Mouse (Mus musculus): Measurements from ENCODE around the gene Arid4a.
"Not testable (repeated sequence)": the region's sequence is repeated elsewhere in the genome, so short reads cannot be mapped to it uniquely, and the experiment has no call there.

Gene Arid4a

DNA sequence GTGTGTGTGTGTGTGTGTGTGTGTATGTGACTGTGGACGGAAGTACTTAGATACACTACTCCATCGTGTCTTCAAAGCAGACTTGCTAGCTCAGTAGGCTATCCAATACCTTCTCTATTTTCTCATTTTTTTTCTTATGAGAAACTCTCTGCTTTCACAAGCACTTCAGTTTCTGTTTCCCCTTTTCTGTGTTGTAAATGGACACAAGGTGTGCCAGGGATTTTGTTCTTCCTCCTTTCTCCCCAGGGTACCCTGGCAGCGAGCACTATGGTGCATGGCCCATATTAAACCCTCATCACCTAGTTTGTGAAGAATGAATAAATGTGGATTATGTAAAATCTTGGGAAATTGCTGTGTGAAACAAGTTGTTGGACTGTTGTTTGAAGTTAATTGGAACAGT, 39.7 kb downstream of the Arid4a start:
- DNase-seq: no peak

DNA sequence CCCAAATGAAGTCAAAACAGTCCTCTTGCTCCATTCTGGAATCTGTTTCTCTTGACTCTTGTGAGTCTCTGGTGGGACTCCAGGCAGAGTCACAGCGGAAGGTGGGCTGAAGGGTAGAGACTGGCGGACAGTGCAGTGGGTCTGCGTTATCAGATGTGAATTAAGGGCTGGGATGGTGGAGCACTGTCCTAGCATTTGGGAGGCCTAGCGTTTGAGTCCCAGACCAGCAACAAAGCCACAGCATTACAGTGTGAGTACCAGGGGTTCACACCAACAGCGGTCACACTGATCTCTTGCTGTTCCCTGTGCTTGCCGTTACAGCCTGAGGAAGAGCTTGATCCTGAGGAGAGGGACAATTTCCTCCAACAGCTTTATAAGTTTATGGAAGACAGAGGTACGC, 44.0 kb downstream of the Arid4a start:
- no peak for DNase-seq

DNA sequence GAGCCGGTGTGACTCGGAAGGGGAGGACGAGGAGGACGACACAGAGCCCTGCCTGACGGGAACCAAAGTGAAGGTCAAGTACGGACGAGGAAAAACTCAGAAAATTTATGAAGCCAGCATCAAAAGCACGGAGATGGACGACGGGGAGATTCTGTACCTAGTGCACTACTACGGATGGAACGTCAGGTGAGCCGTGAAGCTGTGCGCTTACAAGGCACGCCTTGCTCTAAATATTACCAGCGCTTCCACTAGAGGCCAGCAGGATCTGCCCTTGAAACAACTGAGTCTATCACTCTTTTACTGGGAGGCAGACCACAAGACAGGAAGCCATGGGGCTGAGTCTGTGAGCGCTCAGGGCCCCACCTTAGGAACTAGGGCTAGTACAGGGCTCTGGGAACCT, 54.1 kb downstream of the Arid4a start:
- DNase-seq: no peak

DNA sequence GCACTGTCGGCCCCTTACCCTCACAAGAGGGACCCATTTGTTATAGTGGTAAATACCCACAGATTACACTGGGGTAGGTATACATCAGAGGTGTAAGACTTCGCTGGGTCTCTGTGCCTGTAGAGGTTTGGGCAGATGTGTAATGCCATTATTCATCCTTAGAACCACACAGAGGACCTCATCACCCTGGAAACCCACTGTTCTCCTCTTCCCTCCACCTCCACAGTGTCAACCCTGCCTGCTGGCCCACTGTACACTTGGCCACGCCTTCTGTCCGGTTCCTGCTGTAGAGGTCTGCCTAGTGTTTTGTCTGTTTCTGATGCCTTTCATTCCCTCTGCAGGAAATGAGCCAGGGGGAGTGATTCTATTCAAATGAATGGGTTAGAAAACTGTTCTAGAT, 56.3 kb downstream of the Arid4a start:
- DNase-seq: no peak

DNA sequence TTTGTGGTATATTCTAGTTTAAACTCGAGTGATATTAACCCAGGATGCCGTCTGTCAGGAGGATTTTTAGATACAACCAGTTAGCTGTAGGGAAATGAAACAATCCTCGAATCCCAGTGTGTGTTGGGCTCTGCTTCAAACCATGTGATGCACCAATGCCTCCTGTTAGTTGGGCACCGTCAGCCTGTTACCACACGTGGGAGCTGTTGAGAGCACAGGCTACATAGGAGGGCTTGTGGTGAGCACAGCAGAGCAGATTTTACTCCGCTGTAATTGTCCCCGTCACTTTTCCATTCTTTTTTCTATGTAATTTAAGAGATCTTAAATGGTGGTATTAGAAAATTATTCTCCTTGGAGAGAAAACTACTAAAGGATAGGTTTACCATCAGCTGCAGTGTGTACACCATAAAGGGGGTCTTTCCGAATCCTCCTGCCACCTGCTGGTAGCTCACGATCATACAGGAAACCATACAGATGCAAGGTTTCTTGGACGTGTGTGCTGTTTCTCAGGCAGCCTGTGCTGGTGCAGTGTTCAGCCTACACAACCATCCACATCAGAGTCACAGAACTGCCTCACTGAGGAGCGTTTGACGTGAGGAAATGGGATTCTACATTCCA, 57.4 kb downstream of the Arid4a start:
- peak; percentile 36 to 48 for DNase-seq

DNA sequence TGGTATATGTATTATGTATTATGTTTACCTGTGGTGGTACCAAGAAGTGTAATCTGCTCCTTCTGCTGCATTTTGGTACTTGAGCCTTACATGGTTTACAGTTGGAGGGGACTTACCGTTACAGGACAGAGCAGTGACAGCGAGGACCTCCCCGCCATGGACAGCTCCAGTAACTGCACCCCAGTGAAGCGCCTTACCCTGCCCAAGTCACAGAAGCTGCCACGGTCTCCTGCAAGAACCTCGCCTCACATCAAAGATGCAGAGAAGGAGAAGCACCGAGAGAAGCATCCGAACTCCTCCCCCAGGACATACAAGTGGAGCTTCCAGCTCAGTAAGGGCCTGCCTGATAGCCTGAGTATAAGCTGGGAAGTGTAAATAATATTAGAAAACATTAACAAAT, 70.5 kb downstream of the Arid4a start:
- DNase-seq: no peak

DNA sequence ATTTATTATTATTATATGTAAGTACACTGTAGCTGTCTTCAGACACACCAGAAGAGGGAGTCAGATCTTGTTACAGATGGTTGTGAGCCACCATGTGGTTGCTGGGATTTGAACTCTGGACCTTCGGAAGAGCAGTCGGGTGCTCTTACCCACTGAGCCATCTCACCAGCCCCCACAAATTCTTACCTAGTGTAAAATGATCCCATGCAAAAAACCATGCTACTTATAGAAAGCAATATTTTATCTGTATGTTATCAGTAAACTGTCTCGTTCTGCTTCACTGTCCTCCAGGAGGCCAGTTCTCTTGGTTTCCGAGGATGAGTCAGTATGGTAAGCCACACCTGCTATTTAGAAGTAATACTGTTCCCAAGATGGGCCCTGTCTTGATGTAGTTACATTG, 88.5 kb downstream of the Arid4a start:
- not testable (repeated sequence) for DNase-seq

DNA sequence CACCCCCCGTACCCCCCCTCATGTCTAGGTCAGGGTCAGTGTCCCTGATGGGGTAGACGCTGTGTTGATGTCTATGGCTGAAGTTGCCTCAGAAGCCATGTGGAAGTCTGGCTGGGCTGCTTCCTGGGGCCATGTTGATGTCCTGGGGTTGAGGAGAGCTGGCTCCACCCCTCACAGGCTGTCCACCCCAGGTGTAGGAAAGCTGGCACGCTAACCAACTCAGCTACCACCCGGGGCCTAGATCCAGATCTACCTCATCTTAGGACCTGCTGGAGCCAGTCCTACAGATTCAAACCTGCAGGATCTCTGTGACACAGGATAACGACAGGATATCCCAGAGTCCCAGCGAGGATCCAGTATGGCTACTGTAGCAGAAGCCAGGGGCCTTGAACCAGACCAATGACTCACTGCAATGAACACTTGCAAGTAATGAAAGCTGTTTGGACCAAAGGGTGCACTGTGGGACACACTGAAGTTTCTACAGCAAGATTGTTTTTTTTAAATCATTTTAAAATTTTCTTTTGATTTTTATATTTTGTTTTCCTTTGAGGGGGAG, 91.5 kb downstream of the Arid4a start:
- DNase-seq: no peak

DNA sequence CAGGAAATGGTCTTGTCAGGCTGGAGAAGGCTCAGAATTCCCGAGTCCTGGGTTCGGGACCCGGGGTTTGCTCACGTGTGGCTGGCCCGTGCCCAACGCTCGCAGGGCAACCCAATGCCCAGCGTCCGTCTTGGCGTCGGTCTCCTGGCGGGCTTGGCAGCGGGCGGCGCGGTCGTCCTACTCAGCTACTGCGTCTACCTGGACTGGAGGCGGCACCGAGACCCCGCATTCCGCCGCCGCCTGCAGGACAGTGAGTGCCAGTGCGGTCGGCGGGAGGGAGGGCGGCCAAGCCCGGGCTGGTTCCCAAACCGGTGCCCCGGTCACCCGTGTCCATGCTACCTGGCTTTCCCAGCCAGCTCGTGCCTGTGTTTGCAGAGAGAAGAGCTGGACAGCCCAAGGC, 95.5 kb downstream of the Arid4a start, which contains the start of gene Tomm20l:
Gene Tomm20l, plus strand, starts transcription at position 98 of the 400 bp plus-strand sequence.
- DNase-seq: peak; percentile 48 to 61

DNA sequence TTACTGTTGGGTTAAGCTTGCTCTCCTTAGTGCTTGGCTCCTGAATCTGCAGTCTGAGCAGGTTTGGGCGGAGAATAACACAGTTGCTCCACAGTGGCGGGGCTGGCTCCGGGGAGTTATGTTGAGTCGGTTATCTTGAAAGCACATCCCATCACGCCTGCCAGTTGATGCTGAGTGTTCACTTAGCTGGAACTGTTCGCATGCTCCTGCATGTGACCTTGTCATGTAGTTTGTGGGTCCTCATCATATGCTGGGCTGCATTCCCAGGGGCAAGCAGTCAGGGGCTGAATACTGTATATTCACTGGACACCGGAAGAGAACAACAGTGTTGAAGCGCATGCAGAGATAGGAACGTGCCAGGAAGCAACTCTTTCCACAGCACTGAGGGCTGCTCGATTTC, 97.3 kb downstream of the Arid4a start:
- no peak for DNase-seq

DNA sequence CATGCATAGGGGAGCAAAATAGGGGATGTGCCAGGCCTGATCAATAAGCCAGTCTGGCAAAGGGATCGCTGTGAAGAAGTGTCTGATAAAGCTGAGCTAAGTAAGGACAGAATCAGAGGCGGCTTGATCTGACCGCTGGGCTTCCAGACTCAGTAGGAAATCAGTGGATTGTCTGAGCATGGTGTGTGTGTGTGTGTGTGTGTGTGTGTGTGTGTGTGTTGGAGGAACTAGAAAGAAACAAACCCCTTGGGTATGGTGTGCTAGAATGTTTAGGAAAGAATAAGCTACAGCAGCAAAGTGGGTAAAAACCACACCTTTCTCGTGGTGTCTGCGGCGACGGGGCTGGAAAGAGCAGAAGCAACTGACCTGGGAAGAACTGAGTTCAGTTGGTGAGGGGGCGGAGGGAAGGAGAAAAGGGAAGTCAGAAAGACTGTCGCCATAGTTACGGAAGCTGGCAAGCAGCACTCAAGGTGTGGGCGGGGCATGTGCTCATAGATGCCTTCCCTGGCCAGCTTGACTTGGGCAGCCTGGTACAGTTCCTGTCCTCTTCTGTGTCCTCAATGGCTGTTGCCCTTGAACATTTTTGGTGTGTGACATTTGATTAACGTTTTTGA, 98.0 kb downstream of the Arid4a start:
- peak; percentile 21 to 40 for DNase-seq

DNA sequence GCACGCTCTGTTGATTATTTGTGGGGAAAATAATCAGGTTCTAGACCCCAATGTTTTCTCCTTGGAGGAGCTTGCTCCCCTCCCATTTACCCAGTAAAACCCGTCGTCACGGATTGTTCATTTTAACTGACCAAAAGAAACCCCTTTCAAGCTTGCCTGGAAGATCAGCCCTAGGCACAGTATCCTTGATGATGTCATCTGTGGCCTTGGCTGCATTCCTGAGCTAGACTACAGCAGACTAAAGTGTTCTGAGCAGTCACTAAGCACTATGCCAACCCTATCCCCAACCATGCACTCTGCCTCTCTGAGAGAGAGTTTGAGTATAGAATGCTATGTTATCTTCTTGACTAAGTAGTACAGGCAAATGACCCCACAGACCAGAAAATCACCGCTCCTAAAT, 100.6 kb downstream of the Arid4a start:
- no peak for DNase-seq

DNA sequence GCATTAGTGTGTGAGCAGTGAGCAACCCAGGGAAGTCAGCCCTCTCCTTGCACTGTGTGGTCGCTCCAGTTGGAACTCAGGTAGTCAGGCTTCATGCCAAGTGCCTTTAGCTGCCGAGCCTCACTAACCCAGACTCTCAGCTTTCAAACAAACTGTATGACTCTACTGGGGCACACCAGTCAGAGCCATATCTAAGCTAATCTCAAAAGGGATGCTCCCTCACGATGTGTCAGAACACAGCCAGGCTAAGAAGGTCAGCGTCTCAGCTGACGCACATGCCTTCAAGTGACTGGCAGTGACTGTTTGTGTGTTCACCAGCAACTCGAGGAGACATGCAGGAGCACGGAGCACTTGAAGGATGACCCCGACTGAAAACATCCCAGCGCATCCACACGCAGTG, 106.9 kb downstream of the Arid4a start:
- DNase-seq: peak; percentile 19 to 28

DNA sequence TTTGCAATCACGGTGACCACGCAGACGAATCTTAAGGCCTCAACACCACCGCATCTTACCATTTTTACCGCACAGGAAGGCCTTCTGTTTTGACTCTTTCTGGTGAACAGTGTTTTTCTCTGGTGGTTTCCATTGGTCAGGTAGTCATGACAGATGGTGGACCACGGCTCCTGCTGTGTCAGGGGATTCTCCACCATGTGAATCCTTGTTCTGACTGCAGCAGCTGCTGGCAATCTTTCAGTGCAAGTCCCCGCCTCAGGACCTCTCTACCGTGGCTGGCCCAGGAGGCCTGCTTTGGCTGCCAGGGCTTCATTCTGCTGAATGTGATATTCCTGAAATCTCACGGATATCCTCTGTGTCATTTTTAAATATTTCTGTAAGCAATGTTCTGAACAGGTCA, 107.5 kb downstream of the Arid4a start:
- DNase-seq: peak; percentile 90 to 91

DNA sequence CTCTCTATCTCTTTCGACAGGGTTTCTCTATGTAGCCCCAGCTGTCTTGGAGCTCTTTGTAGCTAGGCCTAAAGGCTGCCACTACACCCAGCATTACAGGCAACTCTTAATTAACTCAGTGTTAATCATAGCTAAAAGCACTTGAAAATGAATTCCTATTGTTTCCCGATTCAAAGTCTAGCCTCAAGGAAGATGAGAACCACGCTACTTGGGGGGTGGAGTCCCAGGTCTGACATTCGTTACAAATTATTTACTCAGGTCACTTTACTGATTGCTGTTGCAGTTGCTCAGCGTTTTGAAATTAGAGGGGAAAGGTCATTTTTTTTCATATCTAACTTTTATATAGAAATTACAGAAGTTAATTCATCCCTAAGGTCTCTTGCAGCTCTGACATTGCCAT, 119.8 kb downstream of the Arid4a start:
- DNase-seq: no peak

DNA sequence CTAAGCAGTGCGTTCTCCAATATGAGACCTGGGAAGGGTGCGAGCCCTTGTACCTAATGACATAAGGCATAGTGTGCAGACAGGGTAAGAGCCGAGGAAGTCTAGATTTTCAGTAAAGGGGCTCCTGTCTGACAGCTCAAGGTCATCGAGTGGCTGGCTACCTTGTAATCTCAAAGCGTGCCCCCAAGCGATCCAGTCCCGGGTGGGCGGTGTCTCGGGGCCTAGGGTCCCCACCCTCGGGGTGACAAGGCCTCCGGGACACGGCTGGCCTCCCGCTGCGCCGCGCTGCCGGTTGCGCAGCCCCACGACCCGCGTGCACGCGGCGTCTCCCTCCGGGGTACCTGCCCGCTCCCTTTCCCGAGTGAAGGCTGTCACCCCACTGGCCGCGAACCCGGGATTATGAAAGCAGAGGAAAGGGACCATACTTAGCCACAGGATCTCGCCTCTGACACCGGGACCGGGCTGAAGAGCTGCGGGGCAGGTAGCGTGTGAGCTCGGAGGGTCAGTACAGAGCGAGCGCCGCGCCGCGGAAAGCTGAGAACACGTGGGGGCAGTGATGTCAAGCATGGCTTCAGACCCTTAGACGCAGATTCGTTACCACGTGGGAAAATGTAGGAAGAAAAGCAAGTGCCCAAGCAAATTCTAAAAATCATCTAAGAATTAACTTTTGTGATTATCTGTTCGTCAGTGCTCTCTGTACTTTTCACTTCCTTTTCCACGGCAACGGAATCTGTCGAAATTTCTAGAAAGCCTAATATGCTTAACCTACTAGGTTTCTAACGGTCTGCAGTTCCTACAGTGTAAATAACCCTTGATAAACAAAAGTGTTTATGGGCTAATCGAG, 120.6 kb downstream of the Arid4a start, which contains the start of the genes Timm9 and 2700049A03Rik:
Gene Timm9, minus strand, starts transcription at position 555 of the 844 bp plus-strand sequence.
Gene 2700049A03Rik, plus strand, starts transcription at position 719 of the 844 bp plus-strand sequence.
- DNase-seq: peak; percentile 77 to 84

DNA sequence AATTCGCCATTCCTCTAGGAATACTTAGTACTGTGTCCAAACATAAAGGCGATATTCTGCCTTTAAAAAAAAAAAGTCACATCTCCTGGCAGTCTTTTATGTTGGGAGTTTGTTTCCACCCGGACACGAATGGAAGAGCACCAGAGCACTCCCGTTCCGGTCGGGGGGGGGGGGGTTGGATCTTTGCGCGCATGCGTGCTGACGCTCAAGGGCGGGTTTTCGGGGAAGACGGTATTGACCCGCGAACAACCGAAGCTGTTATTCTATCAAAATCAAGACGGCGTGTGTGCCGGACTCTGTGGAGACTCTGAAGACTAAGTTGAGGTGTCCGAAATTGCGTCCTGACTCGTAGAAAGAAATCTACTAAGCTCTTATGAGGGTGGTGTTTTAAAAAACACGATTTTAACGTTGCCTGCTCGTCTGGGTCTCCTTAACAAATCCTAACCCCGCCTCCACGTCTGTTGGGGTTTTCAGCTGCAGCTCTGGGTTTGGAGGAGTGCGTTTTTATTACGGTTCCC, 121.2 kb downstream of the Arid4a start:
- peak; percentile 74 to 82 for DNase-seq

DNA sequence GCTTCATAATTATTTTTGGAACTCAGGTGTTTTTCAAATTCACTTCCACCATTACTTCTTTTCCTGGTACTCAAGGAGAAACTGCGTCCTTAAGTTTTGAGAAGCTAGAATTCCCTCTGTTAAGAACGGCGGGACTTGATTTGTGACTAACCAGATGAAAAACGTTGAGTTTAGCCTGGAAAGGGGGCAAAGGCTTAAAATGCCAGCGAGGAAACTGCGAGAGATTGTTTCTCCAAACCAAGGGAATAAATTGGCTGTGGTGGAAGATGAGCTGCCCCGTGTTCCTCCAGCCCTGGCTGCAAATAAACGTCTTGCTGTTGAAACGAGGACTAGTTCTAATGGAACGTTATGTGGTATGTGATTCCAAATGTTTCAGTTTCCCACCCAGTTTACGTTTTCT, 121.9 kb downstream of the Arid4a start:
- no peak for DNase-seq

DNA sequence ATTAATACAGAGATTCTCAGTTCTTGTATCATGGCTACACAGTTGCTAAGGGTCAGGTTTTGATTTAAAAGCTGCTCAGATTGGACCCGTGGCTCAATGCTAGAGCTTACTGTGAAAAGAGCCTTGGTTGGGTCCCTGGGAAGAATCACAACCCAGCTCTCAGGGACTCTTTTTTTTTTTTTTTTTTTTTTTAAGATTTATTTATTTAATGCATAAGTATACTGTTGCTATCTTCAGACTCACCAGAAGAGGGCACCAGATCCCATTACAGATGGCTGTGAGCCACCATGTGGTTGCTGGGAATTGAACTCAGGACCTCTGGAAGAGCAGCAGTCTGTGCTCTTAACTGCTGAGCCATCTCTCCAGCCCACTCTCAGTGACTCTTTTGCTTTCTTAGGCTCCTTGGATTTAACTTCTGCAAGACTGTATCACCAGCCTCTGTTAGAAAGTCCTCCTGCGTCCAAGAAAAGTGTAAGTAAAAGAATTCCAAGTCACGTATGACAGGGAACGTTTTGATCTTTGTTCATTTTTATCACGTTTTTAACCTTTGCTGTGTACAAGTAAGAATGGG, 123.6 kb downstream of the Arid4a start:
- no peak for DNase-seq

DNA sequence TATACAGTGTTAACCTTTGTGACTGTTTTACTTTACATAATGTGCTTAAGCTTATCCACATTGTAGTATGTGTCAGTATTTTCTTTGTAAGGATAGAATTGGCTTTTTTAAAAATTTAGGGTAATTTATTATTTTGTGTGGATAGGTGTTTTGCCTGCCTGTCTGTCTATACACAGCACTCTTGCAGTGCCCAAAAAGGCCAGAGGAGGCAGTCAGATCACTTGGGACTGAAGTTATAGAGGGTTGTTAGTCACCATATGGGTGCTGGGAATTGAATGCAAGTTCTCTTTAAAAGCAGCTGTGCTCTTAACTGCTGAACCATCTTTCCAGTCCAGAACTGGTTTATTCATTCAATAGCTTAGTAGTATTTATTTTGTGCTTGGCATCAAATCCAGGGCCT, 125.4 kb downstream of the Arid4a start:
- DNase-seq: no peak

DNA sequence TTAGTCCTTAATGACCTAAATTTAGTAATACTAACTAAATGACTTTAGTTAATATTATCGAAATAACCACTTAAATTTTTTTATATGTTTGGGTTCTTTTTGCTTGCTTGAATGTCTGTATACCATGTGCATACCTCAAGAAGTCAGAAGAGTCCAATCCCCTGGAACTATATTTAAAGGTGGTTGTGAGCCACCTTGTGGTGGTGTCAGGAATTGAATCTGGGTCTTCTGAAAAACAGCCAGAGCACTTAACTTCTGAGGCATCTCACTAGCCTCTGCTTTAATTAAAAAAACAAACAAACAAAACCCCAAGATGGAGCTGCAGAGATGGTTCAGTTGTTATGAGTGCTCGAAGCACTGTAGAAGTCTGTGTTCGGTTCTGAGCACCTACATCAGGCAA, 131.9 kb downstream of the Arid4a start:
- peak; percentile 55 to 66 for DNase-seq
